Mouse (Mus musculus): Measurements from ENCODE around the gene Trim47. TPM values are rescaled to one million over a fixed set of nuclear protein-coding genes. Genes with fewer than 3 reads are reported as not detected.
"Not testable (repeated sequence)": the region's sequence is repeated elsewhere in the genome, so short reads cannot be mapped to it uniquely, and the experiment has no call there.

The Trim47 gene
- polyA plus RNA-seq, 1 experiment = not detected

GRCm38 (mm10) chr11:116130488-116131205 is 3.6 kb upstream of the Trim47 start, which contains the start of gene Trim65:
Gene Trim65, minus strand, starts transcription at chr11:116131128.
- 2% methylated on average over 69 of the region's 69 CpGs for WGBS
- peak within 1 kb of the TSS; percentile 93 for H3K27ac ChIP-seq (ENCODE audit: insufficient read depth, low read depth, low read length)
- peak within 1 kb of the TSS; percentile 70 for H3K4me3 ChIP-seq (ENCODE audit: insufficient read depth, low read depth, low read length)
- H3K4me1 ChIP-seq (ENCODE audit: control insufficient read depth, insufficient read depth, low read length) = peaks cover 16% of the 10 kb centered on the region
- TF ChIP-seq POLR2A (IDR thresholded peaks at IDR 0.05; ENCODE audit: insufficient read depth, low read depth, low read length) (0 out of 2 replicates have a peak, but pooled peaks have one; percentile 17), CTCF (IDR thresholded peaks at IDR 0.05; ENCODE audit: insufficient read depth, low read depth, low read length) (peak; percentile 75)

GRCm38 (mm10) chr11:116129993-116130487 is 3.0 kb upstream of the Trim47 start:
- peak overlapping the region; percentile 29 for H3K27ac ChIP-seq (ENCODE audit: insufficient read depth, low read depth, low read length)
- H3K4me1 ChIP-seq (ENCODE audit: control insufficient read depth, insufficient read depth, low read length) = peaks cover 16% of the 10 kb centered on the region
- TF ChIP-seq CTCF (IDR thresholded peaks at IDR 0.05; ENCODE audit: insufficient read depth, low read depth, low read length) = no peak
- TF ChIP-seq POLR2A (IDR thresholded peaks at IDR 0.05; ENCODE audit: insufficient read depth, low read depth, low read length) = no peak; the same call in 1 of the 2 replicates
- 15% methylated on average over 8 of the region's 8 CpGs for WGBS
- H3K4me3 ChIP-seq (ENCODE audit: insufficient read depth, low read depth, low read length) = peak overlapping the region; percentile 70

GRCm38 (mm10) chr11:116129091-116129790 is 2.2 kb upstream of the Trim47 start:
- Histone ChIP-seq H3K4me1 (ENCODE audit: control insufficient read depth, insufficient read depth, low read length) (peaks cover 16% of the 10 kb centered on the region), H3K27ac (ENCODE audit: insufficient read depth, low read depth, low read length) (no peak overlapping the region), H3K4me3 (ENCODE audit: insufficient read depth, low read depth, low read length) (no peak overlapping the region)
- WGBS = 82% methylated on average over 9 of the region's 9 CpGs
- TF ChIP-seq POLR2A (IDR thresholded peaks at IDR 0.05; ENCODE audit: insufficient read depth, low read depth, low read length) = no peak
- TF ChIP-seq CTCF (IDR thresholded peaks at IDR 0.05; ENCODE audit: insufficient read depth, low read depth, low read length) = no peak

- Histone ChIP-seq H3K4me3 (ENCODE audit: insufficient read depth, low read depth, low read length) (no peak overlapping the region), H3K4me1 (ENCODE audit: control insufficient read depth, insufficient read depth, low read length) (peaks cover 16% of the 10 kb centered on the region), H3K27ac (ENCODE audit: insufficient read depth, low read depth, low read length) (no peak overlapping the region)
- TF ChIP-seq CTCF (IDR thresholded peaks at IDR 0.05; ENCODE audit: insufficient read depth, low read depth, low read length) (no peak), POLR2A (IDR thresholded peaks at IDR 0.05; ENCODE audit: insufficient read depth, low read depth, low read length) (no peak)
- 78% methylated on average over 9 of the region's 9 CpGs for WGBS
Observed at GRCm38 (mm10) chr11:116127986-116128385, 976 bp upstream of the Trim47 start.

GRCm38 (mm10) chr11:116126261-116126660 is 749 bp downstream of the Trim47 start:
- Histone ChIP-seq H3K4me1 (ENCODE audit: control insufficient read depth, insufficient read depth, low read length) (peaks cover 13% of the 10 kb centered on the region), H3K27ac (ENCODE audit: insufficient read depth, low read depth, low read length) (no peak overlapping the region), H3K4me3 (ENCODE audit: insufficient read depth, low read depth, low read length) (no peak overlapping the region)
- TF ChIP-seq CTCF (IDR thresholded peaks at IDR 0.05; ENCODE audit: insufficient read depth, low read depth, low read length) = no peak
- TF ChIP-seq POLR2A (IDR thresholded peaks at IDR 0.05; ENCODE audit: insufficient read depth, low read depth, low read length) = no peak
- WGBS = 97% methylated on average over 15 of the region's 15 CpGs

- not testable (repeated sequence) for H3K4me3 ChIP-seq (ENCODE audit: insufficient read depth, low read depth, low read length); H3K4me1 ChIP-seq (ENCODE audit: control insufficient read depth, insufficient read depth, low read length); H3K27ac ChIP-seq (ENCODE audit: insufficient read depth, low read depth, low read length)
- 83% methylated on average over 8 of the region's 8 CpGs for WGBS
Observed at GRCm38 (mm10) chr11:116121731-116122245, 5.2 kb downstream of the Trim47 start.

- Histone ChIP-seq H3K27ac (ENCODE audit: insufficient read depth, low read depth, low read length) (no peak overlapping the region), H3K4me1 (ENCODE audit: control insufficient read depth, insufficient read depth, low read length) (no peaks in the 10 kb centered on the region), H3K4me3 (ENCODE audit: insufficient read depth, low read depth, low read length) (no peak overlapping the region)
- TF ChIP-seq POLR2A (IDR thresholded peaks at IDR 0.05; ENCODE audit: insufficient read depth, low read depth, low read length) = no peak
Observed at GRCm38 (mm10) chr11:116117819-116118218, 9.2 kb downstream of the Trim47 start.

GRCm38 (mm10) chr11:116117241-116117640 is 9.8 kb downstream of the Trim47 start:
- Histone ChIP-seq H3K4me1 (ENCODE audit: control insufficient read depth, insufficient read depth, low read length) (no peaks in the 10 kb centered on the region), H3K4me3 (ENCODE audit: insufficient read depth, low read depth, low read length) (no peak overlapping the region), H3K27ac (ENCODE audit: insufficient read depth, low read depth, low read length) (no peak overlapping the region)
- TF ChIP-seq CTCF (IDR thresholded peaks at IDR 0.05; ENCODE audit: insufficient read depth, low read depth, low read length) (no peak), POLR2A (IDR thresholded peaks at IDR 0.05; ENCODE audit: insufficient read depth, low read depth, low read length) (no peak)
- 79% methylated on average over 12 of the region's 12 CpGs for WGBS

- peaks cover 26% of the 10 kb centered on the region for H3K4me1 ChIP-seq (ENCODE audit: control insufficient read depth, insufficient read depth, low read length)
- TF ChIP-seq POLR2A (IDR thresholded peaks at IDR 0.05; ENCODE audit: insufficient read depth, low read depth, low read length) = no peak
- TF ChIP-seq CTCF (IDR thresholded peaks at IDR 0.05; ENCODE audit: insufficient read depth, low read depth, low read length) = no peak
- H3K27ac ChIP-seq (ENCODE audit: insufficient read depth, low read depth, low read length) = no peak overlapping the region
- H3K4me3 ChIP-seq (ENCODE audit: insufficient read depth, low read depth, low read length) = no peak overlapping the region
- WGBS = 88% methylated on average over 19 of the region's 19 CpGs
Observed at GRCm38 (mm10) chr11:116111611-116112203, 15.3 kb downstream of the Trim47 start.

Data from olfactory bulb, adult 2 months (tissue).